Mouse (Mus musculus): ENCODE measurements around the gene Asap3. TPM values are rescaled to one million over a fixed set of nuclear protein-coding genes. Genes with fewer than 3 reads are reported as not detected.
A peak's percentile ranks its signal among the peaks of the same experiment; 100 is the strongest.

The Asap3 gene
- total RNA-seq, 2 experiments from 2014 or later = 1.6 to 2.8 TPM

- peak; percentile 75 to 76 for DNase-seq (ENCODE audit: low spot score in 2 of 2)
These were observed 25.5 kb upstream of the Asap3 start for GRCm38 (mm10) chr4:136180408-136181330.

GRCm38 (mm10) chr4:136181367-136181766, 24.8 kb upstream of the Asap3 start:
- no peak for DNase-seq (ENCODE audit: low spot score in 2 of 2)

GRCm38 (mm10) chr4:136185375-136185774, 20.8 kb upstream of the Asap3 start:
- no peak for DNase-seq (ENCODE audit: low spot score in 2 of 2)

- DNase-seq (ENCODE audit: low spot score in 2 of 2) = no peak
These were observed 19.9 kb upstream of the Asap3 start for GRCm38 (mm10) chr4:136186315-136186714.

- no peak for DNase-seq (ENCODE audit: low spot score in 2 of 2)
These were observed 19.3 kb upstream of the Asap3 start for GRCm38 (mm10) chr4:136186739-136187472.

GRCm38 (mm10) chr4:136188973-136189737, 17.0 kb upstream of the Asap3 start:
- DNase-seq (ENCODE audit: low spot score in 2 of 2) = no peak

GRCm38 (mm10) chr4:136189912-136190311, 16.3 kb upstream of the Asap3 start:
- no peak for DNase-seq (ENCODE audit: low spot score in 2 of 2)

- no peak for DNase-seq (ENCODE audit: low spot score in 2 of 2)
These were observed 12.6 kb upstream of the Asap3 start for GRCm38 (mm10) chr4:136193571-136193970.

GRCm38 (mm10) chr4:136195029-136195428, 11.1 kb upstream of the Asap3 start:
- DNase-seq (ENCODE audit: low spot score in 2 of 2) = no peak

- DNase-seq (ENCODE audit: low spot score in 2 of 2) = no peak
These were observed 10.5 kb upstream of the Asap3 start for GRCm38 (mm10) chr4:136195629-136196028.

- no peak for DNase-seq (ENCODE audit: low spot score in 2 of 2)
These were observed 10.0 kb upstream of the Asap3 start for GRCm38 (mm10) chr4:136196201-136196600.

GRCm38 (mm10) chr4:136198846-136199245, 7.3 kb upstream of the Asap3 start:
- DNase-seq (ENCODE audit: low spot score in 2 of 2) = no peak

- peak in 1 of 2 experiments; percentile 49 for DNase-seq (ENCODE audit: low spot score in 2 of 2)
These were observed 6.4 kb upstream of the Asap3 start for GRCm38 (mm10) chr4:136199562-136200292.

GRCm38 (mm10) chr4:136202509-136202908, 3.7 kb upstream of the Asap3 start:
- peak; percentile 65 to 80 for DNase-seq (ENCODE audit: low spot score in 2 of 2)

- no peak for DNase-seq (ENCODE audit: low spot score in 2 of 2)
These were observed 1.4 kb upstream of the Asap3 start for GRCm38 (mm10) chr4:136204775-136205174.

- no peak for DNase-seq (ENCODE audit: low spot score in 2 of 2)
These were observed 778 bp downstream of the Asap3 start for GRCm38 (mm10) chr4:136206943-136207342.

- no peak for DNase-seq (ENCODE audit: low spot score in 2 of 2)
These were observed 4.8 kb downstream of the Asap3 start for GRCm38 (mm10) chr4:136210931-136211330.

GRCm38 (mm10) chr4:136213629-136214028, 7.5 kb downstream of the Asap3 start:
- peak in 1 of 2 experiments; percentile 36 for DNase-seq (ENCODE audit: low spot score in 2 of 2)

GRCm38 (mm10) chr4:136214828-136215227, 8.7 kb downstream of the Asap3 start:
- DNase-seq (ENCODE audit: low spot score in 2 of 2) = no peak

GRCm38 (mm10) chr4:136215576-136215975, 9.4 kb downstream of the Asap3 start:
- no peak for DNase-seq (ENCODE audit: low spot score in 2 of 2)

- no peak for DNase-seq (ENCODE audit: low spot score in 2 of 2)
These were observed 10.9 kb downstream of the Asap3 start for GRCm38 (mm10) chr4:136217063-136217462.

Measured in adrenal gland, adult 18-20 months (tissue).